Comparison of ENCODE assay signal across 18 mouse cellular contexts in the genomic region with DNA sequence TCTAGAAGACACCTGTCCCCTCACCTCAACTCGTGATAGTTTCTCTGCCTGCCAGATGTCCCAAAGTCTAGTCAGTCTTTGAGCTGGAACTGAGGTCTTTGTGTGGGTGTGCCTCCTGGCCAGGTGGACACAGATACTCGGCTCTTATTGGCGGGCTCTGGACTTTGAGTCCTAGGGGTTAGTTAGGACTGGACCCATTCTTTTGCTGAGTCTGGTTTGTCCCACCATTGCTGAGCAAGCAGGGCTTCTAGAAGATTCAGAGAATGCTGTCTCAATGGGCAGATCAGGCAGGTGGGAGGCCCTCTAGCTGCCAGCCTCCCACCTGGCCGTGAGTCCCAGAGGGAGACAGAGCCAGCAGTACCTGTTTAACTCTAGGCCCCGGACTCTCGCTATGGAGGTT. TPM values are rescaled to one million over a fixed set of nuclear protein-coding genes. Genes with fewer than 3 reads are reported as not detected.
A peak's percentile ranks its signal among the peaks of the same experiment; 100 is the strongest.
DNase-seq lines count a peak whose midpoint lies in the region; TF ChIP-seq lines count a peak whose summit lies in the region.
"Had no signal": no experiment of that assay in that cellular context is flagged by ENCODE, and none has a peak within 500 bp of the region (broad histone marks: within the 10 kb centered on the region; RNA-seq: fewer than 3 reads in every experiment).

No protein-coding gene starts in this region.

- TF ChIP-seq CTCF in E14TG2a.4 (conservative IDR thresholded peaks at IDR 0.05; ENCODE audit: low read length): no peak

- peak overlapping the region; percentile 66; the same call in 1 of the 2 replicates for H3K4me3 ChIP-seq in E14TG2a.4 (replicated peaks; ENCODE audit: low read length)
- H3K4me3 ChIP-seq: left cerebral cortex, adult 2 months had no signal

- DNase-seq in heart, adult 11 months: peak; percentile 71
- no peak for DNase-seq in heart, adult 8-10 months (ENCODE audit: low spot score)
- DNase-seq in kidney, adult 9 months: peak; percentile 88
- DNase-seq in kidney, postnatal 36 days: peak; percentile 76 to 77
- DNase-seq in spleen, adult 18-20 months: no peak
- DNase-seq in ovary, postnatal 36 days (ENCODE audit: low spot score): no peak
- DNase-seq in layer of hippocampus, adult 18-20 months (ENCODE audit: low spot score in 2 of 2): no peak
- DNase-seq: adrenal gland, postnatal 14 days; cerebellum, adult 8-10 months; cerebellum, postnatal 36 days; layer of hippocampus, adult 9-11 months; left cerebral cortex, postnatal 4 days; lung, adult 2 months; lung, postnatal 14 days; right cerebral cortex, postnatal 14 days; thymus, postnatal 25 days had no signal

- H3K36me3 ChIP-seq in E14TG2a.4 (ENCODE audit: insufficient read depth, low read length): no peaks in the 10 kb centered on the region

- peaks cover 6% of the 10 kb centered on the region for H3K4me1 ChIP-seq in E14TG2a.4 (replicated peaks; ENCODE audit: low read depth, low read length)

- H3K9me3 ChIP-seq in E14TG2a.4 (ENCODE audit: low read length): no peaks in the 10 kb centered on the region

- H3K27me3 ChIP-seq in E14TG2a.4 (ENCODE audit: insufficient read depth, low read length): peaks cover 6% of the 10 kb centered on the region; the same call in 1 of the 2 replicates

RNA-seq across cellular contexts. Expression of gene Zfp618, which starts 12.1 kb away (rescaled TPM):
- under 1 TPM; 0.19 to 0.47 (median 0.24) TPM for total RNA-seq in heart, adult 8-10 months (2022)
- 1 to 10 TPM; 2.6 to 2.9 TPM for total RNA-seq in layer of hippocampus, adult 18-20 months (2021)

Comparison
In these comparisons a context has a peak if more than half of its experiments do, and no peak if none do; other contexts are left out.
1. DNase-seq: peak in heart, adult 11 months (single experiment), kidney, adult 9 months (single experiment) and kidney, postnatal 36 days (2 of 2); none in heart, adult 8-10 months (single experiment), spleen, adult 18-20 months (0 of 2), ovary, postnatal 36 days (single experiment) and layer of hippocampus, adult 18-20 months (0 of 2).